Mouse (Mus musculus) C2C12 (cell line): ENCODE measurements around the gene Senp3. TPM values are rescaled to one million over a fixed set of nuclear protein-coding genes. Genes with fewer than 3 reads are reported as not detected.

ENCODE experiments used
- H3K27me3 ChIP-seq: one replicate; pipeline ENCODE4 v1.6.1; 2011; ENCODE audit not compliant: control insufficient read depth, insufficient read depth, insufficient read length
- H3K36me3 ChIP-seq: one replicate; pipeline ENCODE4 v1.6.1; 2011; ENCODE audit not compliant: control insufficient read depth, insufficient read depth
- H3K4me3 ChIP-seq: one replicate; pipeline ENCODE4 v1.5.1; 2011; ENCODE audit warnings: mild to moderate bottlenecking, control low read depth; ENCODE audit not compliant: poor library complexity, insufficient read depth, severe bottlenecking
- H3K79me2 ChIP-seq: one replicate; pipeline ENCODE4 v1.6.1; 2011; ENCODE audit not compliant: control insufficient read depth, insufficient read depth
- H3K79me3 ChIP-seq: one replicate; pipeline ENCODE4 v1.6.1; 2011; ENCODE audit warnings: low read depth, control low read depth
- H3ac ChIP-seq: one replicate; pipeline ENCODE3; 2011; ENCODE audit warnings: low read depth; ENCODE audit not compliant: control insufficient read depth, insufficient read length
- CEBPB ChIP-seq: IDR thresholded peaks from one replicate; pipeline ENCODE4 v1.6.1; 2011; ENCODE audit warnings: low read depth, mild to moderate bottlenecking, control low read depth, moderate library complexity
- CTCF ChIP-seq: IDR thresholded peaks from one replicate; pipeline ENCODE4 v1.5.1; 2011; ENCODE audit not compliant: control insufficient read depth, insufficient read depth, insufficient read length
- FOSL1 ChIP-seq: IDR thresholded peaks from one replicate; pipeline ENCODE4 v1.8.0; 2011; ENCODE audit warnings: mild to moderate bottlenecking, low read length; ENCODE audit not compliant: poor library complexity, insufficient read depth, severe bottlenecking
- MAX ChIP-seq: IDR thresholded peaks from one replicate; pipeline ENCODE4 v1.6.1; 2011; ENCODE audit warnings: mild to moderate bottlenecking, control low read depth
- MYOD1 ChIP-seq: IDR thresholded peaks from one replicate; pipeline ENCODE4 v1.6.1; 2011; ENCODE audit warnings: low read depth; ENCODE audit not compliant: control insufficient read depth, insufficient read length
- MYOG ChIP-seq: IDR thresholded peaks from one replicate; pipeline ENCODE4 v1.6.1; 2011; ENCODE audit not compliant: control insufficient read depth, insufficient read length; ENCODE audit errors: extremely low read depth
- USF1 ChIP-seq: IDR thresholded peaks from one replicate; pipeline ENCODE4 v1.6.1; 2011; ENCODE audit warnings: low read depth, mild to moderate bottlenecking, control low read depth, moderate library complexity
- polyA plus RNA-seq: library from polyadenylated mRNA; unstranded; fragments of >200 nt; fragmentation: generic; extraction: Trizol; gene quantifications from one replicate; pipeline ENCODE4 v1.2.1, GENCODE M21; 2012; ENCODE audit warnings: missing spikeins

Senp3 gene
- polyA plus RNA-seq, 1 experiment = 89.0 TPM

GRCm38 (mm10) chr11:69693421-69693965 lies 11.6 kb upstream of the Senp3 start:
- TF ChIP-seq MYOG (no peak), MYOD1 (no peak), MAX (no peak)
- Histone ChIP-seq H3K36me3 (no peaks in the 10 kb centered on the region), H3K27me3 (no peaks in the 10 kb centered on the region), H3ac (no peak overlapping the region), H3K79me2 (no peaks in the 10 kb centered on the region), H3K79me3 (no peaks in the 10 kb centered on the region), H3K4me3 (no peak overlapping the region)

- Histone ChIP-seq H3K36me3 (no peaks in the 10 kb centered on the region), H3K4me3 (no peak overlapping the region)
- no peak for TF ChIP-seq CEBPB
- TF ChIP-seq MYOG = no peak
- no peak for TF ChIP-seq MAX
- TF ChIP-seq MYOD1 = no peak
- TF ChIP-seq FOSL1 = no peak
- TF ChIP-seq USF1 = no peak
- TF ChIP-seq CTCF = no peak
Measured at GRCm38 (mm10) chr11:69692863-69693262, 11.0 kb upstream of the Senp3 start.

DNA sequence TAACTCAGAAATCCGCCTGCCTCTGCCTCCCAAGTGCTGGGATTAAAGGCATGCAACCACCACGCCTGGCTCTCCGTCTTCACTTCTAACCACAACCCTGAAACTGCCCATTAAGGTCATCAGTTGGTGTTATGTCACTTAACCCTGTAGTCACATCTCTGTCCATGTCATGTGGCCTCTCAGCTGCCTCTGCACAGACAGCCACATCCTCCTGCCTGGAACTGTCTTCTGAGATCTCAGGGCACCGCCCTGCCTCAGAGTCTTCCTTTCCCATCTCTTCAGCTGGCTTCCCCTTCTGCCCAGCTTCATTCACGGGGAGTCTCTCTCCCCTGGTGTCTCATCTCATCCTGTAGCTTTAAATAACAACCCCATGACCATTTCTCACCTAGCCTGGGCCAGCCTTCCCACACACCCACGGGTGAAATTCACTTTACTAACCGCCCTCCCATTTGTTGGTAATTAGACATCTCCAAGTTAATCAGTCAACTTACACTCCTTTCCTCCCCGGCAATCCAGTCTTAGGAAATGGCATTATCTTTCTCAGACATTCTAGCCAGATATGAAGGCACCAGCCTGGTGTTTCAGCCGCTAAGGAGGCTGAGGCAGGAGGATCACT lies 10.4 kb upstream of the Senp3 start:
- no peak overlapping the region for H3K4me3 ChIP-seq
- no peaks in the 10 kb centered on the region for H3K79me3 ChIP-seq
- no peaks in the 10 kb centered on the region for H3K36me3 ChIP-seq
- no peaks in the 10 kb centered on the region for H3K79me2 ChIP-seq
- TF ChIP-seq MYOD1 = no peak
- no peak for TF ChIP-seq FOSL1
- TF ChIP-seq CTCF = no peak
- no peak for TF ChIP-seq USF1
- no peak for TF ChIP-seq MAX
- no peak for TF ChIP-seq MYOG
- TF ChIP-seq CEBPB = no peak
- no peak overlapping the region for H3ac ChIP-seq
- H3K27me3 ChIP-seq = no peaks in the 10 kb centered on the region

More at GRCm38 (mm10) chr11:69692863-69693262, 11.0 kb upstream of the Senp3 start:
- Histone ChIP-seq H3K79me3 (no peaks in the 10 kb centered on the region), H3K79me2 (no peaks in the 10 kb centered on the region), H3ac (no peak overlapping the region), H3K27me3 (no peaks in the 10 kb centered on the region)

- Histone ChIP-seq H3K27me3 (no peaks in the 10 kb centered on the region), H3K79me2 (no peaks in the 10 kb centered on the region), H3K79me3 (no peaks in the 10 kb centered on the region), H3ac (no peak overlapping the region), H3K36me3 (no peaks in the 10 kb centered on the region), H3K4me3 (no peak overlapping the region)
- TF ChIP-seq CEBPB (no peak), USF1 (no peak), CTCF (no peak), MYOD1 (no peak), MAX (no peak), MYOG (no peak), FOSL1 (no peak)
Measured at GRCm38 (mm10) chr11:69689891-69690290, 8.0 kb upstream of the Senp3 start.

- H3K4me3 ChIP-seq = no peak overlapping the region
- H3K27me3 ChIP-seq = no peaks in the 10 kb centered on the region
- no peaks in the 10 kb centered on the region for H3K79me3 ChIP-seq
- H3K36me3 ChIP-seq = no peaks in the 10 kb centered on the region
- no peak overlapping the region for H3ac ChIP-seq
- peaks cover 5% of the 10 kb centered on the region for H3K79me2 ChIP-seq
- TF ChIP-seq MYOG (no peak), MAX (no peak), CTCF (no peak), MYOD1 (no peak), CEBPB (no peak), USF1 (no peak), FOSL1 (no peak)
Measured at GRCm38 (mm10) chr11:69687061-69687460, 5.2 kb upstream of the Senp3 start.
